ENCODE assay signal across 12 mouse cellular contexts in genomic region chr14:122281072-122281634, GRCm38 (mm10).
DNase-seq lines count a peak whose midpoint lies in the region; ATAC-seq lines count a peak whose summit lies in the region.
"Had no signal": no experiment of that assay in that cellular context is flagged by ENCODE, and none has a peak within 500 bp of the region (broad histone marks: within the 10 kb centered on the region; RNA-seq: fewer than 3 reads in every experiment).

No protein-coding gene starts in this region.

- H3K4me3 ChIP-seq in heart, embryonic 12.5 days: peak overlapping the region; percentile 25; the same call in 1 of the 2 replicates
- H3K4me3 ChIP-seq in embryonic facial prominence, embryonic 11.5 days (ENCODE audit: low read depth, low read length): no peak overlapping the region
- no peak overlapping the region for H3K4me3 ChIP-seq in hindbrain, embryonic 14.5 days (replicated peaks; ENCODE audit: low read length)
- no peak overlapping the region for H3K4me3 ChIP-seq in midbrain, embryonic 15.5 days
- no peak overlapping the region for H3K4me3 ChIP-seq in liver, embryonic 11.5 days (ENCODE audit: low read depth, low read length)
- H3K4me3 ChIP-seq: stomach, embryonic 15.5 days had no signal

- H3K27ac ChIP-seq in heart, embryonic 12.5 days (ENCODE audit: poor library complexity, severe bottlenecking): no peak overlapping the region
- no peak overlapping the region for H3K27ac ChIP-seq in embryonic facial prominence, embryonic 11.5 days (replicated peaks; ENCODE audit: low read depth, low read length)
- H3K27ac ChIP-seq in hindbrain, embryonic 14.5 days: peak overlapping the region; percentile 38; the same call in 1 of the 2 replicates
- no peak overlapping the region for H3K27ac ChIP-seq in midbrain, embryonic 15.5 days
- H3K27ac ChIP-seq in liver, embryonic 11.5 days (ENCODE audit: low read depth, low read length): no peak overlapping the region
- H3K27ac ChIP-seq: stomach, embryonic 15.5 days had no signal

- WGBS in heart, embryonic 12.5 days: 43% methylated on average over 9 of the region's 9 CpGs
- WGBS in embryonic facial prominence, embryonic 11.5 days: 24% methylated on average over 9 of the region's 9 CpGs
- WGBS in hindbrain, embryonic 14.5 days: 16% methylated on average over 9 of the region's 9 CpGs
- WGBS in midbrain, embryonic 15.5 days: 21% methylated on average over 9 of the region's 9 CpGs
- WGBS in liver, embryonic 11.5 days: 57% methylated on average over 9 of the region's 9 CpGs

- no peak for ATAC-seq in heart, embryonic 12.5 days (ENCODE audit: insufficient number of reproducible peaks, low FRiP score)
- ATAC-seq in embryonic facial prominence, embryonic 11.5 days (replicated peaks; ENCODE audit: insufficient number of reproducible peaks, low FRiP score, low TSS enrichment, low read depth): no peak
- no peak for ATAC-seq in hindbrain, embryonic 14.5 days (ENCODE audit: low FRiP score)
- ATAC-seq in midbrain, embryonic 15.5 days (replicated peaks): no peak
- no peak for ATAC-seq in liver, embryonic 11.5 days (replicated peaks; ENCODE audit: low FRiP score)
- ATAC-seq: intestine, postnatal 0 days had no signal

- DNase-seq in heart, adult 8-10 months (ENCODE audit: low spot score): no peak
- DNase-seq in embryonic facial prominence, embryonic 11.5 days (ENCODE audit: low spot score): no peak
- no peak for DNase-seq in hindbrain, embryonic 14.5 days (ENCODE audit: low spot score)
- DNase-seq in gastrocnemius, adult 18-20 months (ENCODE audit: low spot score): no peak
- no peak for DNase-seq in liver, embryonic 11.5 days (ENCODE audit: low spot score)
- DNase-seq: cerebellum, adult 9-10 months; right cerebral cortex, postnatal 4 days; thymus, postnatal 25 days had no signal

- peaks cover 54% of the 10 kb centered on the region for H3K27me3 ChIP-seq in heart, embryonic 12.5 days (replicated peaks)
- H3K27me3 ChIP-seq in embryonic facial prominence, embryonic 11.5 days (ENCODE audit: control insufficient read depth, insufficient read depth, low read length): peaks cover 12% of the 10 kb centered on the region; the same call in 1 of the 2 replicates
- H3K27me3 ChIP-seq in hindbrain, embryonic 14.5 days (ENCODE audit: control insufficient read depth, insufficient read depth, low read length): peaks cover 69% of the 10 kb centered on the region
- peaks cover 43% of the 10 kb centered on the region for H3K27me3 ChIP-seq in midbrain, embryonic 15.5 days (replicated peaks)
- H3K27me3 ChIP-seq in liver, embryonic 11.5 days (replicated peaks; ENCODE audit: control insufficient read depth, insufficient read depth, low read length): no peaks in the 10 kb centered on the region

- peaks cover 14% of the 10 kb centered on the region; the same call in 1 of the 2 replicates for H3K4me1 ChIP-seq in heart, embryonic 12.5 days (replicated peaks)
- H3K4me1 ChIP-seq in embryonic facial prominence, embryonic 11.5 days (ENCODE audit: control insufficient read depth, insufficient read depth, low read length): no peaks in the 10 kb centered on the region; the same call in none of the 2 replicates
- peaks cover 7% of the 10 kb centered on the region; the same call in 1 of the 2 replicates for H3K4me1 ChIP-seq in hindbrain, embryonic 14.5 days (replicated peaks; ENCODE audit: control insufficient read depth, insufficient read depth, low read length)
- H3K4me1 ChIP-seq in midbrain, embryonic 15.5 days: peaks cover 9% of the 10 kb centered on the region; the same call in 1 of the 2 replicates
- no peaks in the 10 kb centered on the region for H3K4me1 ChIP-seq in liver, embryonic 11.5 days (replicated peaks; ENCODE audit: control insufficient read depth, insufficient read depth, low read length)
- H3K4me1 ChIP-seq: stomach, embryonic 15.5 days had no signal

- H3K4me2 ChIP-seq in heart, embryonic 12.5 days: peak overlapping the region; percentile 55
- H3K4me2 ChIP-seq in embryonic facial prominence, embryonic 11.5 days (ENCODE audit: low read depth, low read length): no peak overlapping the region
- H3K4me2 ChIP-seq in hindbrain, embryonic 14.5 days (replicated peaks): peak overlapping the region; percentile 25
- H3K4me2 ChIP-seq in midbrain, embryonic 15.5 days: 0 out of 2 replicates have a peak overlapping the region, but pooled peaks have one; percentile 6
- H3K4me2 ChIP-seq in liver, embryonic 11.5 days: no peak overlapping the region
- H3K4me2 ChIP-seq: stomach, embryonic 15.5 days had no signal

- no peaks in the 10 kb centered on the region for H3K36me3 ChIP-seq in heart, embryonic 12.5 days
- H3K36me3 ChIP-seq in embryonic facial prominence, embryonic 11.5 days (replicated peaks; ENCODE audit: control insufficient read depth, insufficient read depth, low read depth, low read length): no peaks in the 10 kb centered on the region
- no peaks in the 10 kb centered on the region for H3K36me3 ChIP-seq in hindbrain, embryonic 14.5 days (replicated peaks; ENCODE audit: control insufficient read depth, insufficient read depth)
- H3K36me3 ChIP-seq in midbrain, embryonic 15.5 days (replicated peaks): no peaks in the 10 kb centered on the region
- H3K36me3 ChIP-seq in liver, embryonic 11.5 days (ENCODE audit: control insufficient read depth, insufficient read depth, low read length): no peaks in the 10 kb centered on the region
- H3K36me3 ChIP-seq: stomach, embryonic 15.5 days had no signal

- H3K9ac ChIP-seq in heart, embryonic 12.5 days: no peak overlapping the region
- peak overlapping the region; percentile 26 for H3K9ac ChIP-seq in embryonic facial prominence, embryonic 11.5 days (replicated peaks; ENCODE audit: low read length)
- H3K9ac ChIP-seq in hindbrain, embryonic 14.5 days: no peak overlapping the region
- H3K9ac ChIP-seq in midbrain, embryonic 15.5 days: no peak overlapping the region
- no peak overlapping the region for H3K9ac ChIP-seq in liver, embryonic 11.5 days (ENCODE audit: low read depth, low read length)
- H3K9ac ChIP-seq: stomach, embryonic 15.5 days had no signal

- no peaks in the 10 kb centered on the region for H3K9me3 ChIP-seq in heart, embryonic 12.5 days (replicated peaks)
- H3K9me3 ChIP-seq in embryonic facial prominence, embryonic 11.5 days (replicated peaks; ENCODE audit: control insufficient read depth, low read length): no peaks in the 10 kb centered on the region
- no peaks in the 10 kb centered on the region for H3K9me3 ChIP-seq in hindbrain, embryonic 14.5 days (ENCODE audit: control insufficient read depth, low read length)
- no peaks in the 10 kb centered on the region for H3K9me3 ChIP-seq in midbrain, embryonic 15.5 days
- H3K9me3 ChIP-seq in liver, embryonic 11.5 days (ENCODE audit: control insufficient read depth, low read length): no peaks in the 10 kb centered on the region
- H3K9me3 ChIP-seq: stomach, embryonic 15.5 days had no signal

Comparison
In these comparisons a context has a peak if more than half of its experiments do, and no peak if none do; other contexts are left out.
1. H3K4me2 ChIP-seq: peak in heart, embryonic 12.5 days (single experiment), hindbrain, embryonic 14.5 days (single experiment) and midbrain, embryonic 15.5 days (single experiment); none in embryonic facial prominence, embryonic 11.5 days (single experiment) and liver, embryonic 11.5 days (single experiment).